Mouse (Mus musculus): ENCODE data around the gene Ces1g. TPM values are rescaled to one million over a fixed set of nuclear protein-coding genes. Genes with fewer than 3 reads are reported as not detected.

Ces1g gene
- polyA plus RNA-seq, 1 experiment from 2014 or later: not detected

DNA sequence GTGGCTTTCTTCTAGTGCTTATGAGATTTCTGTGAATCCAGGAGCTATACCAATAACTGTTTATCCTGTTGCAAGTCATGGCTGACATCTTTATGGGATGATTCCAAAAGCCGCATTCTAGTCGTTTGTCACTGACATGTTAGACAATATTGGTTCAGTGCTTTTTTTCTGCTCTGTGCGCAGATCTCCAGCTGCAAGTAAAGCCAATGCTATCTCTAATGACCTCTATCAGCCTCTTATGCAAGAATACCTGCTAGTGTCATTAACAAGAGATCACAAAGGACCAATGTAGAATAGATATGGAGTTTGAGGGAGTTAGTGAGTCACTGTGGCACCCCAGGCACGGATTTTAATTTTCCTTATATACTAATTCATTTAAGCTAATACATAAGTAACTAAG, 62.5 kb downstream of the Ces1g start:
- Histone ChIP-seq H3K9me3 (replicated peaks) (no peaks in the 10 kb centered on the region), H3K36me3 (no peaks in the 10 kb centered on the region), H3K4me3 (no peak overlapping the region), H3K27ac (replicated peaks) (no peak overlapping the region), H3K4me1 (no peaks in the 10 kb centered on the region), H3K27me3 (ENCODE audit: low read depth, poor library complexity, severe bottlenecking) (no peaks in the 10 kb centered on the region)
- DNase-seq (ENCODE audit: low spot score): no peak
- WGBS: 91% methylated on average over 4 of the region's 4 CpGs

DNA sequence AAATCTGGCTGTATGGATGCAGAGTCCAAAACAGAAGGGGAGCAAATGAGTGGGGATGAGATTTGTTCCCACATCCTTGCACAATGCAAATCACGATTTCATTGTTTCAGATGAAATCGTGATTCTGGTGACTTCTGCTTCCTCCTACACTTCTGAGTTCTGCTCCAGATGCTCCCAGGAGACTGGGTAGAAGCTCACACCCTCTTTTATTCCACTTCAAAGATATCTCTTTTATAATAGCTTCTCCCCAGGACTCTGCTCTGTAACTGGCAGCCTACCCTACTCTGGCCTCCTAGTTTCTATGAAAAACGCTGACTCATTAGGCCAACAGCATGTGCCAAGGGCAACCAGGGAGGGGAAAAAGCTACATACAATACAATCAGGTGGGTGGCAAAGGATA, 63.8 kb downstream of the Ces1g start:
- Histone ChIP-seq H3K27me3 (ENCODE audit: low read depth, poor library complexity, severe bottlenecking) (no peaks in the 10 kb centered on the region), H3K4me1 (no peaks in the 10 kb centered on the region), H3K27ac (replicated peaks) (no peak overlapping the region), H3K9me3 (replicated peaks) (no peaks in the 10 kb centered on the region), H3K36me3 (no peaks in the 10 kb centered on the region), H3K4me3 (no peak overlapping the region)
- no peak for DNase-seq (ENCODE audit: low spot score)
- WGBS: 91% methylated on average over 3 of the region's 3 CpGs

DNA sequence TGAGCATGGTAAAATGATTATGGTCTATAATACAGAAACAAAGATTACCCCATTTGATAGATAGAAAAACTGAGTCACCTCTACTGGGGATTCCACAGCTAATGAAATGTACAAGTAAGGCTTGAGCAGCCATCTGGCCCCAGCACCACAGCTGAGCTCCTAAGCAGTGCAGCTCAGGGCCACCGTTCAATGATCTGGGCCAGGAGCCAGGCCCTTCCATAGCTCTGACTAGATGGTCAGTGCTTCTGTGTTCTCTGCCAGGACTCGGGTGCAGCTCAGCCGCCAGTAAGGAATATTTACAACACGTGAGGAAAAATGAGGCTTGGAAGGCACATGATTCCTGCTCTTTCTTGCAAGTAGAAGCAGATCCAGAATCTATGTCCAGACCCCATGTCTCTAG, 64.4 kb downstream of the Ces1g start:
- Histone ChIP-seq H3K36me3 (no peaks in the 10 kb centered on the region), H3K27ac (replicated peaks) (no peak overlapping the region), H3K4me3 (no peak overlapping the region), H3K27me3 (ENCODE audit: low read depth, poor library complexity, severe bottlenecking) (no peaks in the 10 kb centered on the region), H3K9me3 (replicated peaks) (no peaks in the 10 kb centered on the region), H3K4me1 (no peaks in the 10 kb centered on the region)
- 90% methylated on average over 4 of the region's 4 CpGs for WGBS
- DNase-seq (ENCODE audit: low spot score): no peak

DNA sequence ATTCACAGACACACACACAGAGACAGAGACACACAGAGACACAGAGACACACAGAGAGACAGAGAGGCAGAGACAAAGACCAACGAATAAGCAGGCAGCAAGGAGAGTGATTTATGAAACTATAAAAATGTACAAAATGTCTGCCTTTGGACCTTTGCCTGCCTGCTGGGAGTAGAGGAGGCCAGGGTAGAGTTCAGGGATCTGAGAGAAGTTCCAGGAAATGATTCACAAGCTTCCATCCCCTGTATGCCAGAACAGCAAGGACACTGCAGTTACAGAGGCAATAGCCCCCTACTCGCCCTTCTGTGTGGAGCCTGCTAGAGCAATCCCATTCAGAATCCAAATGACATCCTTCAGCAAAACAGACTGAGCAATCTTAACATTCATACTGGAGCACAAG, 75.7 kb downstream of the Ces1g start:
- Histone ChIP-seq H3K27me3 (ENCODE audit: low read depth, poor library complexity, severe bottlenecking) (no peaks in the 10 kb centered on the region), H3K4me3 (no peak overlapping the region), H3K27ac (replicated peaks) (no peak overlapping the region), H3K36me3 (no peaks in the 10 kb centered on the region), H3K9me3 (replicated peaks) (no peaks in the 10 kb centered on the region), H3K4me1 (no peaks in the 10 kb centered on the region)
- WGBS: 69% methylated on average over 2 of the region's 2 CpGs
- DNase-seq (ENCODE audit: low spot score): no peak

DNA sequence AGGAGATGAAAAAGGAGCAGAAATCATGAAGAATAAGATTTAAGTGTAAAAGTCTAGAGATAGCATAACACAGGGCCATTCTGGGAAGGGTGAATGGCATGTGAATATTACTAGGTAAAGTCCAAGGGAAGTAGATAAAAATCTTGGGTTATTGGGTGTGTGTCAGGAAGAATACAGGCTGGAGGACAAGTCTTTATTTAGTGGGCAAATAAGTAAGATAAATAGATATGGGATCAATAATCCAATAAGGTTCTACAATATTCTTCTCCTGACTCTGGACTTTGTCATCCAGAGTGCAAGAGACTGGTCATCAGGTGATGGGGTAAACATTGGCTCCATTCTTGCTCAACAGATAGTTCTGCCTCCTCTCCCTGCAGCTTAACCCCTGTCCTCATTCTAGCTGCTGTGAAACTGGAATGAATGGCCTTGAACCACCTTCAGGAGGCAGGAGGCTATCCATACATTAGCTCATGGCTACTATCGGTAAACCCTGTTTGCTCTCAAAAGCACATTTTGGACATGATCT, 84.6 kb downstream of the Ces1g start:
- H3K36me3 ChIP-seq: no peaks in the 10 kb centered on the region
- no peaks in the 10 kb centered on the region for H3K4me1 ChIP-seq
- no peak overlapping the region for H3K4me3 ChIP-seq
- H3K27me3 ChIP-seq (ENCODE audit: low read depth, poor library complexity, severe bottlenecking): no peaks in the 10 kb centered on the region
- H3K9me3 ChIP-seq (replicated peaks): no peaks in the 10 kb centered on the region
- no peak for DNase-seq (ENCODE audit: low spot score)
- no peak overlapping the region for H3K27ac ChIP-seq (replicated peaks)
- WGBS: 97% methylated on average over 1 of the region's 1 CpGs

Other genes starting within 250 kb of the Ces1g start
- gene Ces1c, start 206.0 kb downstream of the Ces1g start, polyA plus RNA-seq (2016; fragmentation: Nextera tagmentation; extraction: Ambion mirVana): not detected in 2 replicates
- 0.11 TPM in 1 of 2 replicates, not detected in the other for gene Ces1d, start 139.5 kb downstream of the Ces1g start, polyA plus RNA-seq (2016; fragmentation: Nextera tagmentation; extraction: Ambion mirVana)
- not detected in 2 replicates for gene Ces1e, start 107.7 kb downstream of the Ces1g start, polyA plus RNA-seq (2016; fragmentation: Nextera tagmentation; extraction: Ambion mirVana)
- gene Ces1f, start 57.6 kb downstream of the Ces1g start, polyA plus RNA-seq (2016; fragmentation: Nextera tagmentation; extraction: Ambion mirVana): not detected in 2 replicates
- not detected in 2 replicates for gene Ces1h, start 42.4 kb upstream of the Ces1g start, polyA plus RNA-seq (2016; fragmentation: Nextera tagmentation; extraction: Ambion mirVana)
- not detected in 2 replicates for gene Ces5a, start 198.5 kb upstream of the Ces1g start, polyA plus RNA-seq (2016; fragmentation: Nextera tagmentation; extraction: Ambion mirVana)